Mouse (Mus musculus) lung, embryonic 15.5 days (tissue): Measurements from ENCODE around the gene Vmn2r92. TPM values are rescaled to one million over a fixed set of nuclear protein-coding genes. Genes with fewer than 3 reads are reported as not detected.
"Not testable (repeated sequence)": the region's sequence is repeated elsewhere in the genome, so short reads cannot be mapped to it uniquely, and the experiment has no call there.

Source experiments
- ATAC-seq: fragments of 200-750 bp; cut with Nextera tagmentation; 2 replicates; pipeline ENCODE4 v1.8.0; 2017; ENCODE audit warnings: moderate number of reproducible peaks, borderline replicate concordance; ENCODE audit not compliant: low FRiP score, low TSS enrichment; ENCODE audit errors: extremely low read depth
- H3K27ac ChIP-seq: fragments of 300-500 bp; sonication (generic); 2 replicates; pipeline ENCODE4 v1.5.1; 2015; ENCODE audit warnings: moderate library complexity, mild to moderate bottlenecking, inconsistent platforms
- H3K27me3 ChIP-seq: fragments of 300-500 bp; sonication (generic); 2 replicates; pipeline ENCODE4 v1.6.1; 2015; ENCODE audit warnings: inconsistent platforms
- H3K36me3 ChIP-seq: fragments of 300-500 bp; sonication (generic); 2 replicates; pipeline ENCODE4 v1.6.1; 2015; ENCODE audit warnings: inconsistent platforms
- H3K4me1 ChIP-seq: fragments of 300-500 bp; sonication (generic); 2 replicates; pipeline ENCODE4 v1.6.1; 2015; ENCODE audit warnings: inconsistent platforms
- H3K4me2 ChIP-seq: fragments of 300-500 bp; sonication (generic); 2 replicates; pipeline ENCODE4 v1.6.1; 2015; ENCODE audit warnings: inconsistent platforms, mild to moderate bottlenecking, moderate library complexity
- H3K4me3 ChIP-seq: fragments of 300-500 bp; sonication (generic); 2 replicates; pipeline ENCODE4 v1.5.1; 2015; ENCODE audit warnings: mild to moderate bottlenecking, inconsistent platforms
- H3K9ac ChIP-seq: fragments of 300-500 bp; sonication (generic); 2 replicates; pipeline ENCODE4 v1.6.1; 2015; ENCODE audit warnings: inconsistent platforms
- H3K9me3 ChIP-seq: fragments of 300-500 bp; sonication (generic); 2 replicates; pipeline ENCODE4 v1.6.1; 2016; ENCODE audit warnings: inconsistent platforms
- WGBS: fragments of 180-500 bp; shearing (Covaris S2); methylation state at CpG from one replicate; pipeline ENCODE4 v1.1.7; 2015; 5-methylcytosine and 5-hydroxymethylcytosine counted together
- polyA plus RNA-seq: library from polyadenylated mRNA; unstranded; fragments of >200 nt; fragmentation: Nextera tagmentation; extraction: Ambion mirVana; gene quantifications from 2 replicates; pipeline ENCODE4 v1.2.1, GENCODE M21; 2015

Vmn2r92 gene
- polyA plus RNA-seq, result not detected in 2 replicates

DNA sequence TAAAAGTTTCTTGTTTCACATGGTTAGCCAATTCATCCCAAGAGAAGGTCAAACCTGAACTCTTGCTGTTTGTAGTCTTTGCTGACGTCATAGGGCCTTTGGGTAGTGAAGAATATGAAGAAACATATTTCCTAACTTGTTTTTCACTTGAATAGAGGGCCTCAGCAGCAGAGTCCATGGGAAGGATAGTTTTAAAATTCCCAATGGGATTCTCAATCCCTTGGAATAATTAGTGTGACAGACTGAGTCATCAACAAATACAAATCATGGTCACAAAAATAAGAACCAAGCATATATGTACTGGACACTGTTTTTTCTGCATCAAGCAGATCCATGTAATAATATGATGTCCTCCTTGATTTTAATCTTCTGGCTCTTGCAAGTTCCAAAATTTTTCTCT lies at the start of gene Vmn2r92:
Gene Vmn2r92 (plus strand): TSS at position 301 of the 400 bp plus-strand sequence.
- not testable (repeated sequence) for ATAC-seq, H3K9me3 ChIP-seq
- 50% methylated on average over 1 of the region's 1 CpGs for WGBS

DNA sequence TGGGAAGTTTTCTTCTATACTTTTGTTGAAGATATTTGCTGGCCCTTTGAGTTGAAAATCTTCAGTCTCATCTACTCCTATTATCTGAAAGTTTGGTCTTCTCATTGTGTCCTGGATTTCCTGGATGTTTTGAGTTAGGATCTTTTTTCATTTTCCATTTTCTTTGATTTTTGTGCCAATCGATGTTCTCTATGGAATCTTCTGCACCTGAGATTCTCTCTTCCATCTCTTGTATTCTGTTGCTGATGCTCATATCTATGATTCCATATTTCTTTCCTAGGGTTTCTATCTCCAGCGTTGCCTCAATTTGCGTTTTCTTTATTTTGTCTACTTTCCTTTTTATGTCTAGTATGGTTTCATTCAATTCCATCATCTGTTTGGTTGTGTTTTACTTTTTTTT lies 49.4 kb upstream of the Vmn2r92 start:
- H3K4me2 ChIP-seq, H3K9ac ChIP-seq, H3K4me3 ChIP-seq, H3K36me3 ChIP-seq, ATAC-seq, H3K9me3 ChIP-seq, H3K27ac ChIP-seq, H3K27me3 ChIP-seq, H3K4me1 ChIP-seq: not testable (repeated sequence)
- WGBS, result 86% methylated on average over 3 of the region's 3 CpGs

More for the DNA sequence above, at the start of gene Vmn2r92:
- H3K9ac ChIP-seq, H3K27me3 ChIP-seq, H3K36me3 ChIP-seq, H3K4me3 ChIP-seq, H3K4me2 ChIP-seq, H3K27ac ChIP-seq, H3K4me1 ChIP-seq: not testable (repeated sequence)

DNA sequence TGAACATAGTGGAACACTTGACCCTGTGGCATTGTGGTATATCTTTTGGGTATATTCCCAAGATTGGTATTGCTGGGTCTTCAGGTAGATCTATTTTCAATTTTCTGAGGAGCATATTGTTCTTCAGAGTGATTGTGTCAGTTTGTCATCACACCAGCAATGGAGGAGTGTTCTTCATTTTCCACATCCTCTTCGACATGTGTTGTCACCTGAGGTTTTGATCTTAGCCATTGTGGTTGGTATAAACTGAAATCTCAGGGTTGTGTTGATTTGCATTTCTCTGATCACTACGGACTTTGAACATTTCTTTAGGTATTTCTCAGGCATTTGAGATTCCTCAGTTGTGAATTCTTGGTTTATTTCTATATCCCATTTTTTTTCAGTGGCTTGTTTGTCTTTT lies 9.5 kb downstream of the Vmn2r92 start:
- H3K4me3 ChIP-seq, H3K27ac ChIP-seq, H3K9ac ChIP-seq, H3K36me3 ChIP-seq, H3K9me3 ChIP-seq, ATAC-seq, H3K4me1 ChIP-seq, H3K27me3 ChIP-seq, H3K4me2 ChIP-seq: not testable (repeated sequence)
- WGBS, result 54% methylated on average over 2 of the region's 2 CpGs

DNA sequence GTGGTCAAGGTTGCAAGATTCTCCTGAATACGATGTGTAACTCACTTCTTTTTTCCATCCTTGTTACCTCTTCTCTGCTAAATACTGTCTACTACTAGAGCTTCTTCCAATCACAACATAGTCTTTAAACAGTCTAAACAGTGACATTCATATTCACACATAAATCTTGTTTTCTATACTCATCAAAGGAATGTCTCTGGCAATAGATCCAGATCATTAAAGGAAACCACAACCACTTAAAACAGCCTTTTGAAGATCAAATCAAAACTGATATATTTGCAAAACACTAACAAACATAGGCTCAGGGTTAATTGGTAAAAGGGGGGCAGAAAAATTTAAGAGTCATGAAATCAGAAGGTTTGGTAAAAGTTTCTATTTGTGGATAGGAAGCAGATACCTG lies 38.0 kb downstream of the Vmn2r92 start:
- H3K27ac ChIP-seq, result no peak overlapping the region
- ATAC-seq, result no peak
- 83% methylated on average over 1 of the region's 1 CpGs for WGBS

DNA sequence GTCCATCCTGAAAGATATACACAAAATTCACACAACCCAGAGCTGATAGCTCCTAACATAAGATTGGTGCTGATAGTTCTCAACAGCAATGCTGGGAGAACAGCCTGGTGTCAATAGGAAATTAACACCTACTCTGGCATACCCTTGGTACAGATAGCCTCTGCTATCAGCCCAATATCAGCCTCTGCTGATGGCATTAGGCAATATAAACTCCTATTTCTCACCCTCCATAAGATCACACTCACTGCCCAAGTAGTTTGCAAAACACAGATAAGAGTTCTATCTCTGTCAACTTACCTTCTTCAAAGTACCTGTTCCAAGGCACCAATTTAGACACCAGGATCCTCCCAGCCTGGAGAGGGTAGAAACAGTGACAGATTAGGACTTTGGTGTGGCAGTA lies 69.6 kb downstream of the Vmn2r92 start:
- Histone ChIP-seq H3K36me3 (no peaks in the 10 kb centered on the region), H3K9me3 (no peaks in the 10 kb centered on the region), H3K27me3 (no peaks in the 10 kb centered on the region), H3K4me2 (no peak overlapping the region), H3K4me3 (no peak overlapping the region), H3K4me1 (no peaks in the 10 kb centered on the region), H3K9ac (no peak overlapping the region), H3K27ac (no peak overlapping the region)
- ATAC-seq, result no peak

More for the DNA sequence above, 38.0 kb downstream of the Vmn2r92 start:
- Histone ChIP-seq H3K9ac (no peak overlapping the region), H3K27me3 (no peaks in the 10 kb centered on the region), H3K9me3 (no peaks in the 10 kb centered on the region), H3K4me1 (no peaks in the 10 kb centered on the region), H3K36me3 (no peaks in the 10 kb centered on the region), H3K4me2 (no peak overlapping the region), H3K4me3 (no peak overlapping the region)

DNA sequence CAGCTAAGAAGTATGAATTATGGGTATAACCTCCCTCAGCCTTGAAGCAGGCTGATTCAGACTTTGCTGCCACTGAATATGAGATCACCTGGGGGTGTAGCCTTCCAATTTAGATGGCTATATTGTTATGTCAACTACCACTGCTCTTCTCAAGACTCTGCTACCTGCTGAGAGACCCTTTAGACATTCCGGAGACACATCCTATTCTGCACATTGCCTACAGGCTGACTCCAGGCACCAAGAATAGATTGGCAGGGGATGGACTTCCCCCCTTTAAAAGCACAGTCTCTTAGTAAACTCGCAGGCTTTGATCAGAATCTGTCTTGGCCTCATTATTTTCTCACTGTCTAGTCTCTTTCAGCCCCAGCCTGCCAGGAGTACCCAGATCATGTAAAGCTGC lies 80.3 kb downstream of the Vmn2r92 start:
- H3K27ac ChIP-seq, result no peak overlapping the region
- no peak overlapping the region for H3K4me3 ChIP-seq
- no peaks in the 10 kb centered on the region for H3K4me1 ChIP-seq
- peaks cover 3% of the 10 kb centered on the region; the same call in 1 of the 2 replicates for H3K9me3 ChIP-seq
- no peak overlapping the region for H3K4me2 ChIP-seq
- H3K9ac ChIP-seq, result no peak overlapping the region
- H3K27me3 ChIP-seq, result no peaks in the 10 kb centered on the region
- no peaks in the 10 kb centered on the region for H3K36me3 ChIP-seq
- no peak for ATAC-seq
- 70% methylated on average over 2 of the region's 2 CpGs for WGBS

DNA sequence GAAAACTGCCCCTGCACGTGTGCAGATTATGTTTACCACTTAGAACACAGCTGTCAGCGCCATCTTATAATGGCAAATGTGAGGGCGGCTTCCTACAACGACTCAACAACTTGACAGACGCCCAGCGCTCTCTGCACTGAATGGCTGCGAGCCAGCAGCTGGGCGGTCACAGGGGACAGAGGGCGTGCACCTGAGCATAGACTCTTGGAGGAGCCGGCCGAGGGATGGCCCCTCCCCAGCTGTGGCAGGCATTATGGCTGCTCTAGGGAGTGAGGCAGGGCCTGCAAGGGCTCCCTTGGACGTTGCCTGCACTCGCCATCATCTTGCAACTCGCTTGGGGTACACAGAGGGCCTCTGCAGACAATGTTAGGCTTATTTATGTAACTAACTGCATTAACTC lies 85.2 kb downstream of the Vmn2r92 start:
- Histone ChIP-seq H3K4me3 (no peak overlapping the region), H3K4me2 (no peak overlapping the region), H3K4me1 (no peaks in the 10 kb centered on the region), H3K9me3 (peaks cover 3% of the 10 kb centered on the region; the same call in 1 of the 2 replicates), H3K27ac (no peak overlapping the region), H3K9ac (no peak overlapping the region), H3K36me3 (no peaks in the 10 kb centered on the region), H3K27me3 (no peaks in the 10 kb centered on the region)
- no peak for ATAC-seq
- WGBS, result 77% methylated on average over 14 of the region's 14 CpGs

Other genes starting within 250 kb of the Vmn2r92 start
- not detected in 2 replicates for gene Fpr-rs4, start 130.2 kb upstream of the Vmn2r92 start, polyA plus RNA-seq
- 0.04 TPM in 1 of 2 replicates, not detected in the other for gene Vmn2r124, start 102.5 kb upstream of the Vmn2r92 start, polyA plus RNA-seq
- not detected in 2 replicates for gene Vmn2r91, start 66.9 kb upstream of the Vmn2r92 start, polyA plus RNA-seq
- gene Vmn2r94, start 125.9 kb downstream of the Vmn2r92 start, polyA plus RNA-seq, result not detected in 2 replicates
- not detected in 2 replicates for gene Vmn2r93, start 146.2 kb downstream of the Vmn2r92 start, polyA plus RNA-seq